Mouse (Mus musculus) stomach, embryonic 15.5 days (tissue): Measurements from ENCODE around the gene Prim2. TPM values are rescaled to one million over a fixed set of nuclear protein-coding genes. Genes with fewer than 3 reads are reported as not detected.

ENCODE experiments used
- ATAC-seq: fragments of 200-750 bp; cut with Nextera tagmentation; 2 replicates; pipeline ENCODE4 v1.8.0; 2017; ENCODE audit warnings: low read depth, moderate number of reproducible peaks, moderate TSS enrichment; ENCODE audit not compliant: insufficient read depth, low FRiP score
- H3K27ac ChIP-seq: fragments of 300-500 bp; sonication (generic); 2 replicates; pipeline ENCODE4 v1.5.1; 2015; ENCODE audit warnings: mild to moderate bottlenecking, inconsistent platforms
- H3K27me3 ChIP-seq: fragments of 300-500 bp; sonication (generic); replicated peaks from 2 replicates; pipeline ENCODE4 v1.6.1; 2015; ENCODE audit warnings: inconsistent platforms
- H3K36me3 ChIP-seq: fragments of 300-500 bp; sonication (generic); 2 replicates; pipeline ENCODE4 v1.6.1; 2015; ENCODE audit warnings: inconsistent platforms
- H3K4me1 ChIP-seq: fragments of 300-500 bp; sonication (generic); 2 replicates; pipeline ENCODE4 v1.6.1; 2015; ENCODE audit warnings: inconsistent platforms
- H3K4me2 ChIP-seq: fragments of 300-500 bp; sonication (generic); 2 replicates; pipeline ENCODE4 v1.6.1; 2015; ENCODE audit warnings: mild to moderate bottlenecking, inconsistent platforms
- H3K4me3 ChIP-seq: fragments of 300-500 bp; sonication (generic); replicated peaks from 2 replicates; pipeline ENCODE4 v1.5.1; 2015; ENCODE audit warnings: inconsistent platforms
- H3K9ac ChIP-seq: fragments of 300-500 bp; sonication (generic); 2 replicates; pipeline ENCODE4 v1.6.1; 2015; ENCODE audit warnings: inconsistent platforms
- H3K9me3 ChIP-seq: fragments of 300-500 bp; sonication (generic); 2 replicates; pipeline ENCODE4 v1.6.1; 2016; ENCODE audit warnings: inconsistent platforms
- WGBS: fragments of 180-500 bp; shearing (Covaris S2); methylation state at CpG from one replicate; pipeline ENCODE4 v1.1.7; 2015; 5-methylcytosine and 5-hydroxymethylcytosine counted together
- polyA plus RNA-seq: library from polyadenylated mRNA; unstranded; fragments of >200 nt; fragmentation: Nextera tagmentation; extraction: Ambion mirVana; gene quantifications from 2 replicates; pipeline ENCODE4 v1.2.1, GENCODE M21; 2015

Gene Prim2
- polyA plus RNA-seq, 1 experiment from 2014 or later, result 31.9 TPM

DNA sequence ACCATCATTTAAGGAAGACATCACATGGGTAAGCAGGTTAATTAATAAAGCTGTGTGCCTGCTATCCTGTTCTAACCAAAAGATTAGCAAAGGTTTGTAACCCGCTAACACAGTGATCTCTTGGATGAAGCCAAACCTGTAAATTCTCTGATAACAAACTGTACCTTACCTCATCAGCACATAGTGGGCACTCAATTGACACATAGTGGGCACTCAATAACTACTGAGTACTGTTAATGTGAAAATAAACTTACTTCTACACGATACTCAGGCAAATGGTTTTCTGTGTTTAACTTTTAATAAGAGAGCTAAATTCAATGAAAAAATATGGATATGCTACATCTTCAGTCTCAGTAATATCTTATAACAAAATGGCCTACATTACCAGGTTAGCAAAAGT lies 139.1 kb downstream of the Prim2 start:
- Histone ChIP-seq H3K27me3 (no peaks in the 10 kb centered on the region), H3K27ac (no peak overlapping the region), H3K9ac (no peak overlapping the region), H3K4me1 (no peaks in the 10 kb centered on the region), H3K9me3 (no peaks in the 10 kb centered on the region), H3K4me2 (no peak overlapping the region), H3K4me3 (no peak overlapping the region), H3K36me3 (no peaks in the 10 kb centered on the region)
- 90% methylated on average over 2 of the region's 2 CpGs for WGBS
- no peak for ATAC-seq

DNA sequence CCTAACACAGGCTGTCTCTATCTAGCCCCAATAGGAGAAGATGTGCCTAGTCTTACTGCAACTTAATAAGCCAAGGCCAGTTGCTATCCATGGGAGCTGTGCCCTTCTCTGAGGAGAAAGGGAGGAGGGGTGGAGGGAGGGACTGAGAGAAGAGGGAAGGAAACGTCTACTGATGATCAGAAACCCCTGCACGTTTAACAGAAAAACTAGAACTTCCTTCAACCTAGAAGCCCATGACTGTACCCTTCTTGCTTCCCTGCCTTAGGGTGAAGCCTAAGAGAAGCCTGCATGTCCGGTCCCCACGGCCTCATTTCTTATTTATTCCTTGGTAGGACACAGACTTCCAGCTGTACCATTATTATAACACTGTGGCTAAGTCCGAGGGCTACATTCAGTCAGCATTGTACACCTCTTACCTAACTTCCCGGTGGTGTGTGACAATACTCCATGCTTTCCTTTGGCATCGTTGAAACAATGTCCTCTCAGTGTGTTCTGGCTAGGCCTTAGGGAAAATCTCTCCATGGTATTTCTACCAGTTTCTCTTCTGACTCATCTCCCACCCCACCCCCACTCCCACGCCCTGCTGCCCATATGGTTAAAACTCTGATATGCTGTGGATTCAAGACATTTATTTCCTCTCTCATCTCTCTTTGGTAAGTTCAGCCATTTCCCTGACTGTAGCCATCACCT lies 139.9 kb downstream of the Prim2 start:
- H3K27ac ChIP-seq, result no peak overlapping the region
- H3K9me3 ChIP-seq, result no peaks in the 10 kb centered on the region
- 77% methylated on average over 8 of the region's 8 CpGs for WGBS

DNA sequence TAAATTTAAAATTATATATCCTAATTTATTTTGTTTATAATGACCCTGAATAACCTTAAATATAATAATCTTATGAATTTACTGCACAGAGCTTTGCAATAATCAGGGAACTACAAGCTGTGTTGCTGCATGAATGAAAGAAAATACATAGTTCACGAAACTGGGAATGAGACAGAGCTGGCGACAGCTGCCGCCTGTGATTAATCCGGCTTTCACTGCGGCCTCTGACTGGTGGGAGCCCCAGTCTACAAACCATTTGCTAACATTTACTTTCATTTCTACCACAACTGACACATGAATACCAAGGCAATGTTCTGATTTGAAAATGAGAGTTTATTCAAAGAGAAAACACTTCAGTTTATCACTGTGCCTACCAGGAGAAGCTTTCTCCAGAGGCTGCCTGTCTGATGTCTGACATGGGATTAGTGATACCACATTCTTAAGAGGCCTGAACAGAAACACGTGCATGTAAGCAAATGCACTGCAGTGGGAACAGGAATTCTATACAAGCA lies 142.2 kb downstream of the Prim2 start:
- H3K4me3 ChIP-seq, result no peak overlapping the region
- H3K36me3 ChIP-seq, result no peaks in the 10 kb centered on the region
- H3K9ac ChIP-seq, result no peak overlapping the region
- 46% methylated on average over 6 of the region's 6 CpGs for WGBS
- no peak for ATAC-seq
- no peaks in the 10 kb centered on the region for H3K4me1 ChIP-seq
- no peaks in the 10 kb centered on the region for H3K9me3 ChIP-seq
- no peaks in the 10 kb centered on the region for H3K27me3 ChIP-seq
- H3K27ac ChIP-seq, result no peak overlapping the region
- no peak overlapping the region for H3K4me2 ChIP-seq

More for the DNA sequence above, 139.9 kb downstream of the Prim2 start:
- Histone ChIP-seq H3K4me3 (no peak overlapping the region), H3K9ac (no peak overlapping the region), H3K4me1 (no peaks in the 10 kb centered on the region), H3K27me3 (no peaks in the 10 kb centered on the region), H3K36me3 (no peaks in the 10 kb centered on the region), H3K4me2 (no peak overlapping the region)
- ATAC-seq, result no peak

DNA sequence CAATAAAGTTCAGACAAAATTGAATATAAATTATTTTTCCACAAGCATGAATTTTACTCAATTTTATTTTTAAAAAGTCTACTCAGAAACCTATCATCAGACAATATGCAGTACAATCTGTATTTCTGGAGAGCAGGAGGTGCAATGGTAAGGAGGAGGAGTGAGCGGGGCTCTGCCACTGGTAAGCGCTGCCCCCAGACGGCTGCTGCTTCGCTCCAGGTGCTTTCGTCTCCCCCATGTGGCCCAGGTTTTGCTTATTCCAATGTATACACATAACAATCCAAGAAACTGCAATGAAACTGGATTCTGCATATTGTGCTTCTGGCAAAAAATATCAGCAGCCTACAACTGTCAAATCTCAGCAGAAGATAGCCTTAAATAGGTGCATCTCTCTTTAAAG lies 146.4 kb downstream of the Prim2 start:
- no peaks in the 10 kb centered on the region for H3K4me1 ChIP-seq
- no peak overlapping the region for H3K27ac ChIP-seq
- no peak overlapping the region for H3K4me2 ChIP-seq
- H3K27me3 ChIP-seq, result no peaks in the 10 kb centered on the region
- H3K4me3 ChIP-seq, result no peak overlapping the region
- H3K9me3 ChIP-seq, result no peaks in the 10 kb centered on the region
- no peaks in the 10 kb centered on the region for H3K36me3 ChIP-seq
- WGBS, result 85% methylated on average over 5 of the region's 5 CpGs
- no peak for ATAC-seq
- no peak overlapping the region for H3K9ac ChIP-seq

DNA sequence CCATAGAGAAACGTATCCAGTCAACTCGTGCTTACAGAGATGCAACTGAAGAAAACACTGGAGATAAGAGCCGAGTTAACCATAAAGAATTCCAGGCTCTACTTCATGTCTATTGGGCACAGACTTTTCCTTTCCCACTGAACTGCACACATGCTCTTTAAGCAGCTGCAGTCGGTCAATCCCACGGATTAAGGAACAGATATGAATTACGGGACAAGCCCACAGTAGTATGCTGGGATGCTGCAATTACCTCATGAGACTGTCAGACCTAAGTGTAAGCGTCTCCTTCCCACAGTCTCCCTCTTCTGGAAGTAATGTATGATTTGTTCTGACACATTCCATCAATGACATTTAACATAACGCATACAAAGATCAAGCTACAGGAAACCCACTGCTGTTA lies 154.5 kb downstream of the Prim2 start:
- no peaks in the 10 kb centered on the region for H3K27me3 ChIP-seq
- H3K4me3 ChIP-seq, result no peak overlapping the region
- no peak overlapping the region for H3K27ac ChIP-seq
- 54% methylated on average over 8 of the region's 8 CpGs for WGBS
- H3K9me3 ChIP-seq, result no peaks in the 10 kb centered on the region
- no peaks in the 10 kb centered on the region for H3K36me3 ChIP-seq
- ATAC-seq, result no peak
- no peak overlapping the region for H3K4me2 ChIP-seq
- no peaks in the 10 kb centered on the region for H3K4me1 ChIP-seq
- no peak overlapping the region for H3K9ac ChIP-seq

DNA sequence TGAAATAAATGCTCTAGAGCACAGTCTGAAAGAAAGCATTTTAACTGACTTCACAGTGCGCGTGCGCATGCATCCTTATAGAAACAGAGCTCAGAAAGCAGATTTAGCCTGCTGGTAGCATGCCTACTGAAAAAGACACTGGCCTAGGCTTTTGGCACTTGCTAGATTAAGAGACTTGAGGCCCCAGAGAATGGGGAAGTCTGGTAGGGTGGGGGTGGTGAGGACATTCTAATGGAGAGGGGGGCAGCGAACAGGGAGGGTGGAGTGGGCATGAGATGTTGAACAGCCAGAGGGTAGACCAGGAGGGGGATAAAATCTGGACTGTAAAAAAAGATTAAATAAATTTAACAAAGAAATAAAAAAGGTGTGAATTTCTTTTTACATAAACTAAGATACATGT lies 158.3 kb downstream of the Prim2 start:
- no peak overlapping the region for H3K4me2 ChIP-seq
- H3K36me3 ChIP-seq, result no peaks in the 10 kb centered on the region
- ATAC-seq, result no peak
- H3K9ac ChIP-seq, result no peak overlapping the region
- H3K27me3 ChIP-seq, result no peaks in the 10 kb centered on the region
- 89% methylated on average over 4 of the region's 4 CpGs for WGBS
- H3K4me1 ChIP-seq, result no peaks in the 10 kb centered on the region
- H3K4me3 ChIP-seq, result no peak overlapping the region
- H3K27ac ChIP-seq, result no peak overlapping the region
- H3K9me3 ChIP-seq, result no peaks in the 10 kb centered on the region

DNA sequence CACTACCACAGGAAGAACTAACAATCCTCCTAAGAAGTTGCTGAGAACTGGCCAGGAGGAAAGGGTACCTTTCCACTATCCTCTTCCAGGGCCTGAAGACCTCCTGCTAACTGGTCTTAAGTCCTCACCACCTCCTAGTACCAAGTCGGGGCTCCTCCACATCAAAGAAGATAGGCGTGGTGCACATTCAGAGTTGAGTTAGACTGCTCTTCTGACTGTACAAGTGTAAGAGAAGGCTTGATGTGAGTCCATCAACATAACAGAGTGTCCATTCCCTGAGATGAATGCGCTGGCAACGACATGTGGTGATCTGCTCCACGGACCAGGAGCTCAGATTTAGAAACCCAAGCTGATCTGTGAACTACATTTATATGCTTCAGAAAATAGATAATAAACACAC lies 165.2 kb downstream of the Prim2 start:
- no peaks in the 10 kb centered on the region for H3K4me1 ChIP-seq
- no peak overlapping the region for H3K4me3 ChIP-seq
- no peaks in the 10 kb centered on the region for H3K36me3 ChIP-seq
- H3K4me2 ChIP-seq, result no peak overlapping the region
- no peak overlapping the region for H3K9ac ChIP-seq
- 94% methylated on average over 5 of the region's 5 CpGs for WGBS
- no peaks in the 10 kb centered on the region for H3K9me3 ChIP-seq
- H3K27me3 ChIP-seq, result no peaks in the 10 kb centered on the region
- H3K27ac ChIP-seq, result no peak overlapping the region
- ATAC-seq, result no peak

DNA sequence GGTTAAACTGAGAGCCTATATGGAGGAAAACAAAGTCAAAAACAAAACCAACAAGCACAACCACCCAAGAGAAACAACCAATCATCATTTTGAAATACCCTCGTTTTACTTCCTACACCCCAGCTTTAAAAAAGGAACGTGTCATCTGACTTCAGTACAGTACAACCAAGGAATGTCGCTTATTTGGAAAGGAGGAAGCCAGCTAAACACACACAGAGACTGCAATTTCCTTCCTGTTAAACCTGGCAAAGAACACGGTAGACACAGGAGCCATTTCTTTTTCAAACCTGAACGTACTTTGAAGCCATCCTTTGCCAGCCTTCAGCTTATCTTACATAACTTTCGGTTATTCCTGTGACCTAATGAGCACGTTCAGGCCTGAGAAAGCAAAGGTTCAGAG lies 166.7 kb downstream of the Prim2 start:
- Histone ChIP-seq H3K9ac (no peak overlapping the region), H3K27ac (no peak overlapping the region), H3K4me1 (no peaks in the 10 kb centered on the region), H3K4me2 (no peak overlapping the region), H3K27me3 (no peaks in the 10 kb centered on the region), H3K9me3 (no peaks in the 10 kb centered on the region), H3K36me3 (no peaks in the 10 kb centered on the region), H3K4me3 (no peak overlapping the region)
- 69% methylated on average over 7 of the region's 7 CpGs for WGBS
- no peak for ATAC-seq

DNA sequence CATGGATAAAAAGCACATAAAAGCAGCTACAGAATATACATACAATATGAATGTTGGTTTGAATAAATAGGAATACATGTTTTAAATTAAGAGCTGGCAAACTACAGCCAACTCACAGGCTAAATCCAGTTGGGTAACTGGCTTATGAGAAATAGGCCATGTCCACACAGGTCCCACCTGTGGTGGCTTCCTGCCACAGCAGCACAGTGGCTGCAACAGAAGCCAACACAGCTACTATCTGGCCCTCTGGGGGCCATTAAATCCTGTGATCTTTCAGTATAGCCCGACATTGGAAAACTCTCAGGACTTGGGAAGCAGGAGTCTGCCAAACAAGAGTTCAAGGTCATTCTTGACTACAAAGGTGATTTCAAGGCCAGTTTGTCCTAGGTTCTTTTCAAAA lies 167.3 kb downstream of the Prim2 start:
- no peak for ATAC-seq
- H3K4me1 ChIP-seq, result no peaks in the 10 kb centered on the region
- H3K4me3 ChIP-seq, result no peak overlapping the region
- H3K9ac ChIP-seq, result no peak overlapping the region
- no peaks in the 10 kb centered on the region for H3K36me3 ChIP-seq
- H3K27me3 ChIP-seq, result no peaks in the 10 kb centered on the region
- no peak overlapping the region for H3K27ac ChIP-seq
- no peak overlapping the region for H3K4me2 ChIP-seq
- H3K9me3 ChIP-seq, result no peaks in the 10 kb centered on the region
- WGBS, result 59% methylated on average over 1 of the region's 1 CpGs

DNA sequence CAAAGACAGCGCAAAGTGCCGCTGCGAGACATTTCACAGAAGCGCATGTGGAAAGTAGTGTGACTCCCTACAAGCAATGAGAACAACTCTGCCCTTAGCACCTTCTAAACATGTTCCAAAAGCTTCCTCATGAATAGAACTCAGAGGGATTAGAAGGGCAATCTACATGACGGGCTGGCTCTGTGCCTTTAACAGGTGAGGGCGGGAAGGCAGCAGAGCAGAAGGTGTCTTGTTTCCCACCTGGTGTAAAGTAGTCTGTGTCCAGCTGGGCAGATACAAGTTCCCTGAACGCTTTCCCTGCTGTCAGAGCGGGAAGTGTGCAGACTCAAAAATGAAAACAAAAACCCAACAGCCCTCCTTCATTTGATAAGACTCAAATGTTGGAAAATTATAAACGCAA lies 169.5 kb downstream of the Prim2 start:
- no peak overlapping the region for H3K27ac ChIP-seq
- no peaks in the 10 kb centered on the region for H3K9me3 ChIP-seq
- H3K27me3 ChIP-seq, result no peaks in the 10 kb centered on the region
- no peak overlapping the region for H3K4me3 ChIP-seq
- ATAC-seq, result no peak
- 66% methylated on average over 9 of the region's 9 CpGs for WGBS
- H3K36me3 ChIP-seq, result no peaks in the 10 kb centered on the region
- no peaks in the 10 kb centered on the region for H3K4me1 ChIP-seq
- no peak overlapping the region for H3K9ac ChIP-seq
- no peak overlapping the region for H3K4me2 ChIP-seq

DNA sequence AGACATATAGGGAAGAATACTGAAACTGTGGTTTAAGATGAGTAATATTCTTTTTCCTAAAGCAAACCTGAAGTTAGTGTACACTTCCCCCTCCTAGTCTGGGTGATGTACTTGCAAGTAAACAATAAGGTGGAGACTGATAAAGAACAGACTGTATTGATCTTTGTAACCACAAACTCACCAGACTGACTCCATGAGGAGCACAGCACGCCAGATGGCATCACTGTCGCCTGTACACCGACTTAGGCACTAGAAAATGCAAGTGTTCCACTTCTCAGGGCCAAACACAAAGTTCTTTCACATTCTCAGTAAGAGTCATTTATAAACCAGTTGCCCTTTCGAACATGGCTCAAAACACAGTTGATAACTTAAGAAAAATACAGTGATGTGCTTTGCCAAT lies 170.0 kb downstream of the Prim2 start:
- no peak overlapping the region for H3K9ac ChIP-seq
- H3K27ac ChIP-seq, result no peak overlapping the region
- no peaks in the 10 kb centered on the region for H3K4me1 ChIP-seq
- H3K9me3 ChIP-seq, result no peaks in the 10 kb centered on the region
- WGBS, result 54% methylated on average over 4 of the region's 4 CpGs
- H3K27me3 ChIP-seq, result no peaks in the 10 kb centered on the region
- no peaks in the 10 kb centered on the region for H3K36me3 ChIP-seq
- no peak overlapping the region for H3K4me3 ChIP-seq
- ATAC-seq, result no peak
- H3K4me2 ChIP-seq, result no peak overlapping the region

DNA sequence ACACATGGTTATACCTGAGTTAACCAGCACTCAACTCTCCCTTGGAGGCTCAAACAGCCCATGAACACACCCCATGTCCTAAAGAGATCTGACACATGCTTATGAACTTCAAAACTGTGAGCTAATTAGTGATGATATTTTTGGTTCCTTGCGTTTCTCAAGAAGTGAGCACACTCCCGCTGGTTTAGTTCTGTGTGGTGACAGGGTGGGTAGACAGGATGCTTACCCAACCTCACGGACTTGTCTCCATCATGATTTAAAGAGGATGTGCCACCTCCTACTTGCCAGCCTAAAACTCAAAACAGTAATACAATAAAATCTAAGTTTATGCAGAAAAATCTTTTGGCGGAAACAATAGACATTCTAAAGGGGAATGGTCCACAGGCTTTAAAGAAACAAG lies 173.5 kb downstream of the Prim2 start:
- no peak for ATAC-seq
- WGBS, result 74% methylated on average over 4 of the region's 4 CpGs
- Histone ChIP-seq H3K4me1 (no peaks in the 10 kb centered on the region), H3K4me2 (no peak overlapping the region), H3K36me3 (no peaks in the 10 kb centered on the region), H3K9me3 (no peaks in the 10 kb centered on the region), H3K27me3 (no peaks in the 10 kb centered on the region), H3K9ac (no peak overlapping the region), H3K27ac (no peak overlapping the region), H3K4me3 (no peak overlapping the region)

DNA sequence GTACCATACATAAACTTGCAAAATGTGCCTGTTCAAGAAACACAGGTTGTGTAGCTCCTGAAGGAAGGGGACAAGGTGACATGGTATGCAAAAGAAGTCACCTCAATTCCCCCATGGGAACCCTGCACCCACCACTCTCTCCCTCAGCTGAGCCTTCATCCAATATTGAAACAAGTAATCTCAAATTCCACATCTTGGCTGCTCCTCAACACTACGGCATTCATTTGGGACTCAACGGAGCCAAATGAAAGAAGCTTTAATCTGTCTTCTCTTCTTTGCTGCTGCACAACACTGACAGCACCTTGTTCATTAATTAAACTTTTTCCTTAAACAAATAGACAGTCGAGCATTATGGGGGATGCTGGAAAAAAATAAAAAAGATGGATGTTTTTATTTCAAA lies 174.0 kb downstream of the Prim2 start:
- no peak overlapping the region for H3K4me3 ChIP-seq
- H3K9me3 ChIP-seq, result no peaks in the 10 kb centered on the region
- H3K27me3 ChIP-seq, result no peaks in the 10 kb centered on the region
- no peaks in the 10 kb centered on the region for H3K4me1 ChIP-seq
- no peaks in the 10 kb centered on the region for H3K36me3 ChIP-seq
- 43% methylated on average over 3 of the region's 3 CpGs for WGBS
- H3K4me2 ChIP-seq, result no peak overlapping the region
- H3K27ac ChIP-seq, result no peak overlapping the region
- ATAC-seq, result no peak
- H3K9ac ChIP-seq, result no peak overlapping the region
